Mouse (Mus musculus): ENCODE data around the gene Fam155a. TPM values are rescaled to one million over a fixed set of nuclear protein-coding genes. Genes with fewer than 3 reads are reported as not detected.

The Fam155a gene
- polyA plus RNA-seq, 1 experiment, result 0.37 TPM

- Histone ChIP-seq H3K27ac (ENCODE audit: insufficient read depth, low read depth, low read length) (no peak overlapping the region), H3K4me1 (ENCODE audit: control insufficient read depth, insufficient read depth, insufficient read length, low read length) (no peaks in the 10 kb centered on the region), H3K27me3 (ENCODE audit: control insufficient read depth, insufficient read depth, low read length) (no peaks in the 10 kb centered on the region), H3K36me3 (ENCODE audit: control insufficient read depth, insufficient read depth, low read length) (no peaks in the 10 kb centered on the region), H3K4me3 (ENCODE audit: low read depth, low read length) (no peak overlapping the region)
- 20% methylated on average over 1 of the region's 1 CpGs for WGBS
- TF ChIP-seq CTCF (IDR thresholded peaks at IDR 0.05; ENCODE audit: extremely low read depth, insufficient read length, insufficient replicate concordance, low read depth, low read length), result no peak
- TF ChIP-seq POLR2A (IDR thresholded peaks at IDR 0.05; ENCODE audit: low read depth, low read length), result no peak
These were observed 276.7 kb downstream of the Fam155a start for GRCm38 (mm10) chr8:9494225-9494598.

- H3K36me3 ChIP-seq (ENCODE audit: control insufficient read depth, insufficient read depth, low read length), result no peaks in the 10 kb centered on the region
- no peaks in the 10 kb centered on the region for H3K4me1 ChIP-seq (ENCODE audit: control insufficient read depth, insufficient read depth, insufficient read length, low read length)
- H3K27ac ChIP-seq (ENCODE audit: insufficient read depth, low read depth, low read length), result no peak overlapping the region
- TF ChIP-seq POLR2A (IDR thresholded peaks at IDR 0.05; ENCODE audit: low read depth, low read length) (no peak), CTCF (IDR thresholded peaks at IDR 0.05; ENCODE audit: extremely low read depth, insufficient read length, insufficient replicate concordance, low read depth, low read length) (no peak)
- no peaks in the 10 kb centered on the region for H3K27me3 ChIP-seq (ENCODE audit: control insufficient read depth, insufficient read depth, low read length)
- 40% methylated on average over 8 of the region's 8 CpGs for WGBS
- H3K4me3 ChIP-seq (ENCODE audit: low read depth, low read length), result no peak overlapping the region
These were observed 277.3 kb downstream of the Fam155a start for GRCm38 (mm10) chr8:9493557-9494224.

GRCm38 (mm10) chr8:9482565-9482964, 288.4 kb downstream of the Fam155a start:
- Histone ChIP-seq H3K36me3 (ENCODE audit: control insufficient read depth, insufficient read depth, low read length) (no peaks in the 10 kb centered on the region), H3K4me1 (ENCODE audit: control insufficient read depth, insufficient read depth, insufficient read length, low read length) (no peaks in the 10 kb centered on the region), H3K4me3 (ENCODE audit: low read depth, low read length) (no peak overlapping the region), H3K27ac (ENCODE audit: insufficient read depth, low read depth, low read length) (no peak overlapping the region), H3K27me3 (ENCODE audit: control insufficient read depth, insufficient read depth, low read length) (no peaks in the 10 kb centered on the region)
- 69% methylated on average over 5 of the region's 5 CpGs for WGBS
- TF ChIP-seq CTCF (IDR thresholded peaks at IDR 0.05; ENCODE audit: extremely low read depth, insufficient read length, insufficient replicate concordance, low read depth, low read length) (no peak), POLR2A (IDR thresholded peaks at IDR 0.05; ENCODE audit: low read depth, low read length) (no peak)

- TF ChIP-seq CTCF (IDR thresholded peaks at IDR 0.05; ENCODE audit: extremely low read depth, insufficient read length, insufficient replicate concordance, low read depth, low read length) (no peak), POLR2A (IDR thresholded peaks at IDR 0.05; ENCODE audit: low read depth, low read length) (no peak)
These were observed 299.7 kb downstream of the Fam155a start for GRCm38 (mm10) chr8:9471290-9471689.

GRCm38 (mm10) chr8:9470114-9470513, 300.8 kb downstream of the Fam155a start:
- Histone ChIP-seq H3K27ac (ENCODE audit: insufficient read depth, low read depth, low read length) (no peak overlapping the region), H3K27me3 (ENCODE audit: control insufficient read depth, insufficient read depth, low read length) (no peaks in the 10 kb centered on the region), H3K4me3 (ENCODE audit: low read depth, low read length) (no peak overlapping the region), H3K4me1 (ENCODE audit: control insufficient read depth, insufficient read depth, insufficient read length, low read length) (no peaks in the 10 kb centered on the region), H3K36me3 (ENCODE audit: control insufficient read depth, insufficient read depth, low read length) (no peaks in the 10 kb centered on the region)
- 67% methylated on average over 3 of the region's 3 CpGs for WGBS
- TF ChIP-seq CTCF (IDR thresholded peaks at IDR 0.05; ENCODE audit: extremely low read depth, insufficient read length, insufficient replicate concordance, low read depth, low read length), result no peak
- no peak for TF ChIP-seq POLR2A (IDR thresholded peaks at IDR 0.05; ENCODE audit: low read depth, low read length)

More at GRCm38 (mm10) chr8:9471290-9471689, 299.7 kb downstream of the Fam155a start:
- Histone ChIP-seq H3K4me1 (ENCODE audit: control insufficient read depth, insufficient read depth, insufficient read length, low read length) (no peaks in the 10 kb centered on the region), H3K4me3 (ENCODE audit: low read depth, low read length) (no peak overlapping the region), H3K36me3 (ENCODE audit: control insufficient read depth, insufficient read depth, low read length) (no peaks in the 10 kb centered on the region), H3K27me3 (ENCODE audit: control insufficient read depth, insufficient read depth, low read length) (no peaks in the 10 kb centered on the region), H3K27ac (ENCODE audit: insufficient read depth, low read depth, low read length) (no peak overlapping the region)
- whole genome bisulfite sequencing, result 58% methylated on average over 5 of the region's 5 CpGs

GRCm38 (mm10) chr8:9461111-9461510, 309.9 kb downstream of the Fam155a start:
- TF ChIP-seq CTCF (IDR thresholded peaks at IDR 0.05; ENCODE audit: extremely low read depth, insufficient read length, insufficient replicate concordance, low read depth, low read length) (no peak), POLR2A (IDR thresholded peaks at IDR 0.05; ENCODE audit: low read depth, low read length) (no peak)
- WGBS, result 68% methylated on average over 4 of the region's 4 CpGs
- Histone ChIP-seq H3K27me3 (ENCODE audit: control insufficient read depth, insufficient read depth, low read length) (no peaks in the 10 kb centered on the region), H3K27ac (ENCODE audit: insufficient read depth, low read depth, low read length) (no peak overlapping the region), H3K4me1 (ENCODE audit: control insufficient read depth, insufficient read depth, insufficient read length, low read length) (no peaks in the 10 kb centered on the region), H3K4me3 (ENCODE audit: low read depth, low read length) (no peak overlapping the region), H3K36me3 (ENCODE audit: control insufficient read depth, insufficient read depth, low read length) (no peaks in the 10 kb centered on the region)

GRCm38 (mm10) chr8:9460707-9461106, 310.3 kb downstream of the Fam155a start:
- H3K4me3 ChIP-seq (ENCODE audit: low read depth, low read length), result no peak overlapping the region
- H3K4me1 ChIP-seq (ENCODE audit: control insufficient read depth, insufficient read depth, insufficient read length, low read length), result no peaks in the 10 kb centered on the region
- no peaks in the 10 kb centered on the region for H3K36me3 ChIP-seq (ENCODE audit: control insufficient read depth, insufficient read depth, low read length)
- whole genome bisulfite sequencing, result 75% methylated on average over 2 of the region's 2 CpGs
- TF ChIP-seq POLR2A (IDR thresholded peaks at IDR 0.05; ENCODE audit: low read depth, low read length) (no peak), CTCF (IDR thresholded peaks at IDR 0.05; ENCODE audit: extremely low read depth, insufficient read length, insufficient replicate concordance, low read depth, low read length) (no peak)
- no peak overlapping the region for H3K27ac ChIP-seq (ENCODE audit: insufficient read depth, low read depth, low read length)
- H3K27me3 ChIP-seq (ENCODE audit: control insufficient read depth, insufficient read depth, low read length), result no peaks in the 10 kb centered on the region
